Comparison of ENCODE assay signal across 14 mouse cellular contexts in genomic region chr19:47868951-47869350, GRCm38 (mm10).
"Had no signal": no experiment of that assay in that cellular context is flagged by ENCODE, and none has a peak within 500 bp of the region (broad histone marks: within the 10 kb centered on the region; RNA-seq: fewer than 3 reads in every experiment).

No protein-coding gene starts in this region.

- H3K9me3 ChIP-seq: limb, embryonic 13.5 days; liver, embryonic 15.5 days; midbrain, embryonic 10.5 days; neural tube, embryonic 13.5 days had no signal

- H3K27me3 ChIP-seq: limb, embryonic 13.5 days had no signal

- H3K4me3 ChIP-seq: left cerebral cortex, adult 2 months; limb, embryonic 13.5 days; liver, embryonic 15.5 days; midbrain, embryonic 10.5 days; neural tube, embryonic 13.5 days had no signal

- H3K4me2 ChIP-seq: limb, embryonic 13.5 days; liver, embryonic 11.5 days; liver, embryonic 15.5 days; lung, embryonic 14.5 days; neural tube, embryonic 13.5 days had no signal

- H3K9ac ChIP-seq: limb, embryonic 13.5 days; liver, embryonic 15.5 days; lung, embryonic 14.5 days; neural tube, embryonic 13.5 days had no signal

- DNase-seq: kidney, adult 8-10 months; kidney, postnatal 25 days; lung, embryonic 14.5 days; lung, postnatal 10 days; lung, postnatal 4 days; midbrain, embryonic 14.5 days; thymus, postnatal 14 days had no signal

- ATAC-seq: intestine, embryonic 16.5 days had no signal

- H3K27ac ChIP-seq: left cerebral cortex, adult 2 months; limb, embryonic 13.5 days; liver, embryonic 15.5 days; midbrain, embryonic 10.5 days; neural tube, embryonic 13.5 days had no signal
